Mouse (Mus musculus): Measurements from ENCODE around the gene Ndufb7. TPM values are rescaled to one million over a fixed set of nuclear protein-coding genes. Genes with fewer than 3 reads are reported as not detected.

The Ndufb7 gene
- polyA plus RNA-seq, 2 experiments = 237 to 313 TPM

- WGBS = 91% methylated on average over 8 of the region's 8 CpGs
- H3K4me3 ChIP-seq (replicated peaks; ENCODE audit: low read length) = no peak overlapping the region
- peaks cover 12% of the 10 kb centered on the region; the same call in 1 of the 2 replicates for H3K4me1 ChIP-seq (ENCODE audit: control insufficient read depth, insufficient read depth, low read length)
- H3K4me2 ChIP-seq (replicated peaks; ENCODE audit: low read depth, low read length, severe bottlenecking) = no peak overlapping the region
- TF ChIP-seq POLR2A (IDR thresholded peaks at IDR 0.05; ENCODE audit: borderline replicate concordance, extremely low read depth, insufficient read depth, insufficient read length) = no peak
- H3K27me3 ChIP-seq (ENCODE audit: control insufficient read depth, insufficient read depth, low read length) = no peaks in the 10 kb centered on the region
- H3K27ac ChIP-seq (replicated peaks; ENCODE audit: low read depth, low read length) = no peak overlapping the region
- H3K9ac ChIP-seq (ENCODE audit: low read depth, low read length, severe bottlenecking) = no peak overlapping the region
- H3K36me3 ChIP-seq (ENCODE audit: control insufficient read depth, insufficient read depth, low read length) = peaks cover 13% of the 10 kb centered on the region; the same call in 1 of the 2 replicates
- no peak for DNase-seq (ENCODE audit: low spot score)
- H3K9me3 ChIP-seq (ENCODE audit: control insufficient read depth, low read length) = no peaks in the 10 kb centered on the region
- no peak for ATAC-seq (ENCODE audit: low FRiP score, low read depth)
Observed at GRCm38 (mm10) chr8:83579676-83580075, 13.2 kb downstream of the Ndufb7 start.

GRCm38 (mm10) chr8:83580826-83581225 lies 14.4 kb downstream of the Ndufb7 start:
- ATAC-seq (ENCODE audit: low FRiP score, low read depth) = no peak
- peaks cover 5% of the 10 kb centered on the region for H3K4me1 ChIP-seq (ENCODE audit: control insufficient read depth, insufficient read depth, low read length)
- peaks cover 13% of the 10 kb centered on the region; the same call in 1 of the 2 replicates for H3K36me3 ChIP-seq (ENCODE audit: control insufficient read depth, insufficient read depth, low read length)
- H3K9me3 ChIP-seq (ENCODE audit: control insufficient read depth, low read length) = no peaks in the 10 kb centered on the region
- WGBS = 92% methylated on average over 8 of the region's 8 CpGs
- H3K27me3 ChIP-seq (ENCODE audit: control insufficient read depth, insufficient read depth, low read length) = no peaks in the 10 kb centered on the region
- DNase-seq (ENCODE audit: low spot score) = no peak
- no peak overlapping the region for H3K27ac ChIP-seq (replicated peaks; ENCODE audit: low read depth, low read length)
- no peak overlapping the region for H3K9ac ChIP-seq (ENCODE audit: low read depth, low read length, severe bottlenecking)
- no peak overlapping the region for H3K4me2 ChIP-seq (replicated peaks; ENCODE audit: low read depth, low read length, severe bottlenecking)
- no peak for TF ChIP-seq POLR2A (IDR thresholded peaks at IDR 0.05; ENCODE audit: borderline replicate concordance, extremely low read depth, insufficient read depth, insufficient read length)
- H3K4me3 ChIP-seq (replicated peaks; ENCODE audit: low read length) = no peak overlapping the region

GRCm38 (mm10) chr8:83582226-83582625 lies 15.8 kb downstream of the Ndufb7 start:
- WGBS = 89% methylated on average over 8 of the region's 8 CpGs
- Histone ChIP-seq H3K9me3 (ENCODE audit: control insufficient read depth, low read length) (no peaks in the 10 kb centered on the region), H3K4me1 (ENCODE audit: control insufficient read depth, insufficient read depth, low read length) (peaks cover 4% of the 10 kb centered on the region), H3K9ac (ENCODE audit: low read depth, low read length, severe bottlenecking) (no peak overlapping the region), H3K4me2 (replicated peaks; ENCODE audit: low read depth, low read length, severe bottlenecking) (no peak overlapping the region), H3K36me3 (ENCODE audit: control insufficient read depth, insufficient read depth, low read length) (peaks cover 18% of the 10 kb centered on the region), H3K27me3 (ENCODE audit: control insufficient read depth, insufficient read depth, low read length) (no peaks in the 10 kb centered on the region), H3K27ac (replicated peaks; ENCODE audit: low read depth, low read length) (no peak overlapping the region), H3K4me3 (replicated peaks; ENCODE audit: low read length) (no peak overlapping the region)
- DNase-seq (ENCODE audit: low spot score) (no peak), ATAC-seq (ENCODE audit: low FRiP score, low read depth) (no peak)
- TF ChIP-seq POLR2A (IDR thresholded peaks at IDR 0.05; ENCODE audit: borderline replicate concordance, extremely low read depth, insufficient read depth, insufficient read length) = no peak

DNA sequence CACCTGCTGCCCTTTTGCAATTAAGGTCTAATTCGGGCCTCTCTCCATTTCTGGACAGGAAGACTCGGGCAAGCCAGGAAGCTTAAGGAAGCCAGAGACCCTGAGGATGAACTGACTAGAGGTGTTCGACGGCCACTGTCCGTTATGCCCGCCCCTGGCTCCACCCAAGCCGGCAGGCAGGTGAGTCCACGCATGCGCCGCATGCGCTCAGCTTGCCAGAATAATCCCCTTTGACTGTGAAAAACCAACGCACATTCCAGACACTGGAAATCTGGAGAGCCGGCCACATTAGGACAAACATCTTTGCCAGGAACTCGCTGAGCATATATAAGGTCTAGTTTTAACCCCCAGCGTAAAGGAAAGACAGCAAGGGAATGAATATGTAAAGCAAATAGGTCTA lies 16.8 kb downstream of the Ndufb7 start:
- ATAC-seq (ENCODE audit: low FRiP score, low read depth) (no peak), DNase-seq (ENCODE audit: low spot score) (no peak)
- no peaks in the 10 kb centered on the region for H3K9me3 ChIP-seq (ENCODE audit: control insufficient read depth, low read length)
- H3K4me3 ChIP-seq (replicated peaks; ENCODE audit: low read length) = no peak overlapping the region
- H3K4me1 ChIP-seq (ENCODE audit: control insufficient read depth, insufficient read depth, low read length) = no peaks in the 10 kb centered on the region; the same call in 1 of the 2 replicates
- WGBS = 87% methylated on average over 15 of the region's 15 CpGs
- TF ChIP-seq POLR2A (IDR thresholded peaks at IDR 0.05; ENCODE audit: borderline replicate concordance, extremely low read depth, insufficient read depth, insufficient read length) = no peak
- no peak overlapping the region for H3K4me2 ChIP-seq (replicated peaks; ENCODE audit: low read depth, low read length, severe bottlenecking)
- H3K27ac ChIP-seq (replicated peaks; ENCODE audit: low read depth, low read length) = no peak overlapping the region
- peaks cover 23% of the 10 kb centered on the region for H3K36me3 ChIP-seq (ENCODE audit: control insufficient read depth, insufficient read depth, low read length)
- H3K9ac ChIP-seq (ENCODE audit: low read depth, low read length, severe bottlenecking) = no peak overlapping the region
- H3K27me3 ChIP-seq (ENCODE audit: control insufficient read depth, insufficient read depth, low read length) = no peaks in the 10 kb centered on the region

- peaks cover 35% of the 10 kb centered on the region for H3K36me3 ChIP-seq (ENCODE audit: control insufficient read depth, insufficient read depth, low read length)
Observed at GRCm38 (mm10) chr8:83584771-83585170, 18.3 kb downstream of the Ndufb7 start.

GRCm38 (mm10) chr8:83585333-83585732 lies 18.9 kb downstream of the Ndufb7 start:
- Histone ChIP-seq H3K4me2 (replicated peaks; ENCODE audit: low read depth, low read length, severe bottlenecking) (no peak overlapping the region), H3K9ac (ENCODE audit: low read depth, low read length, severe bottlenecking) (no peak overlapping the region), H3K27me3 (ENCODE audit: control insufficient read depth, insufficient read depth, low read length) (no peaks in the 10 kb centered on the region), H3K27ac (replicated peaks; ENCODE audit: low read depth, low read length) (no peak overlapping the region), H3K4me1 (ENCODE audit: control insufficient read depth, insufficient read depth, low read length) (no peaks in the 10 kb centered on the region; the same call in 1 of the 2 replicates), H3K9me3 (ENCODE audit: control insufficient read depth, low read length) (no peaks in the 10 kb centered on the region), H3K4me3 (replicated peaks; ENCODE audit: low read length) (no peak overlapping the region), H3K36me3 (ENCODE audit: control insufficient read depth, insufficient read depth, low read length) (peaks cover 32% of the 10 kb centered on the region)
- ATAC-seq (ENCODE audit: low FRiP score, low read depth) (no peak), DNase-seq (ENCODE audit: low spot score) (no peak)
- no peak for TF ChIP-seq POLR2A (IDR thresholded peaks at IDR 0.05; ENCODE audit: borderline replicate concordance, extremely low read depth, insufficient read depth, insufficient read length)
- 88% methylated on average over 3 of the region's 3 CpGs for WGBS

More at GRCm38 (mm10) chr8:83584771-83585170, 18.3 kb downstream of the Ndufb7 start:
- WGBS = 88% methylated on average over 1 of the region's 1 CpGs
- no peak for TF ChIP-seq POLR2A (IDR thresholded peaks at IDR 0.05; ENCODE audit: borderline replicate concordance, extremely low read depth, insufficient read depth, insufficient read length)
- Histone ChIP-seq H3K4me3 (replicated peaks; ENCODE audit: low read length) (no peak overlapping the region), H3K27me3 (ENCODE audit: control insufficient read depth, insufficient read depth, low read length) (no peaks in the 10 kb centered on the region), H3K4me2 (replicated peaks; ENCODE audit: low read depth, low read length, severe bottlenecking) (no peak overlapping the region), H3K4me1 (ENCODE audit: control insufficient read depth, insufficient read depth, low read length) (no peaks in the 10 kb centered on the region; the same call in 1 of the 2 replicates), H3K9me3 (ENCODE audit: control insufficient read depth, low read length) (no peaks in the 10 kb centered on the region), H3K9ac (ENCODE audit: low read depth, low read length, severe bottlenecking) (no peak overlapping the region), H3K27ac (replicated peaks; ENCODE audit: low read depth, low read length) (no peak overlapping the region)
- no peak for ATAC-seq (ENCODE audit: low FRiP score, low read depth)
- DNase-seq (ENCODE audit: low spot score) = no peak
